Mouse (Mus musculus) cerebellum, postnatal 10 days (tissue): ENCODE measurements around the gene Fga.

Source experiments
- DNase-seq, 2 experiments: peaks; one replicate each; pipeline ENCODE4 v3.0.0; 2021; ENCODE audit warnings: mixed read lengths in 2 of 2

The Fga gene

DNA sequence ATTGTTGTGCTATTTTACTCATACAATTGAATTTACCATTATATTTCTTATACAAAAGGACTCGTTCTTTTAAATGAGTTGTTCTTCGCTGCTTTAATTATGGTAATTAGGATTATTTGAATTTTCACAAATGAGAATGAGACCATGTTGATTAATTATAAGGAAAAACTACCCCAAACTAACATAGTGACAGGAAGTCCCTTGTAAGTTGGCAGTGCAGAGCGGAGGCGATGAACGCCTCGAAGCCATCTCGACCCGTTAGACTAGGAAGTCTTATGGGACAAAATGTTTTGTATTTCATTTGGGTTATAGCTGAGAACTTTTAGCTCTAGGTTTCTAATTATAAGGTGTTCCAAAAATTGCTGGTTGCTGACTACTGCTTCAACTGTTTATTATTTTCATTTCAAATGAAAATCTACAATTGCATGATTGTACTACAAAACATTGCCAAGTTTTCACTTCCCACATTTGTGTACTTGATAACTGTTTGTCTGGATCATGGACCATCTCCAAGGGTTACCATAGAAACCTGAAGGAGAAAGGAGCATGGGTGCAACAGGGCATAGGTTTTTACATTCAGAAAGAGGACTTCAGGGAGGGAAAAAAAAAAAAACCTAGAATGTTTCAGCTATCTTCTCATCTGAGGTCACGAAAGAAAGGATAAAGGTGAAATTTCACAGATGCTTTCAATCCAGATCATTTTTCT is 1.8 kb downstream of the Fga start:
- DNase-seq: no peak

DNA sequence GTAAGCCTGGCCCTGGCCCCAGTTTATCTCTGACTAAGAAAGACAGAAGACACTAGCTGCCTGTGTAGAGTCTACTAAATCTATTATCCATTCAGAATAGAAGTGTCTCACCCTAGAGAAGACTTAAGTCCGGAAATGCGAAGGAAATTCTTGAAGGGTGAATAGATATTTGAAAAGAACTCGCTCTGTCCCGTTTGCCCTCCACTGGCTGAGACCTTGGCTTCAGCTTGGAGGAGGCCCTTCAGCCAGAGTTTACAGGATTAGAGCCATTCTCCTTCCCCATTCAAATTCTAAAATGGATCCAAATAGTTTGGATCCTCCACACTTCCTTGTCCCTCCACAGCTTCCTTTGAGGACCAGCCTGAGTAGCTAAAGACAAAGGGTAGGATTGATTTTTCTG is 4.5 kb downstream of the Fga start:
- DNase-seq: no peak

DNA sequence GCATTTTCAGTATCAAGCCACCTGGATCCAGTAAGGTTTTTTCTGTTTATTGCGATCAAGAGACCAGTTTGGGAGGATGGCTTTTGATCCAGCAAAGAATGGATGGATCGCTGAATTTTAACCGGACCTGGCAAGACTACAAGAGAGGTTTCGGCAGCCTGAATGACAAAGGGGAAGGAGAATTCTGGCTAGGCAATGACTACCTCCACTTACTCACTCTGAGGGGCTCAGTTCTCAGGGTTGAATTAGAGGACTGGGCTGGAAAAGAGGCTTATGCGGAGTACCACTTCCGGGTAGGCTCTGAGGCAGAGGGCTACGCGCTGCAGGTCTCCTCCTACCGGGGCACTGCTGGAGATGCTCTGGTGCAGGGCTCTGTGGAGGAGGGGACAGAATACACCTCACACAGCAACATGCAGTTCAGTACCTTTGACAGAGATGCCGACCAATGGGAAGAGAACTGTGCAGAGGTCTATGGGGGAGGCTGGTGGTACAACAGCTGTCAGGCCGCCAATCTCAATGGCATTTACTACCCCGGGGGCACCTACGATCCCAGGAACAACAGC is 7.0 kb downstream of the Fga start:
- peak; percentile 5 to 10 for DNase-seq

DNA sequence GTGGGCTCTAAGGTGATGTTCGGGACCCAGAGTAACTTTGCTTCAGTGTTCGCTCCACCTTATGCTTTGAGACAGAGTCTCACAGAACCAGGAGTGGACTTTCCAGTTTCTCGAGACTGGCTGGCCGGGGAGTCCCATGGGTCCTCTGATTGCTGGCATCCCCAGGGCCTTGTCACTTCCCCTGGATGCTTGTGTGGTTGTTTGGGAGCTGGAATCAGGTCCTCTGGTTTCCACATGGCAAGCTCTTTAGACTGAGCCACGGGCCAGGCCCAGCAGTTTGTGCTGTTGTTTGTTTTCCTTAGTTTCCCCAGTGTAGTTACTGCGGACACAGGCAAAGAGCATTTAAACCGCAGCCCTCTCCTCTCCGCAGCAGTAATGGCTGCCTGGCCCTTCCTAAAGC is 7.9 kb downstream of the Fga start:
- DNase-seq: no peak

DNA sequence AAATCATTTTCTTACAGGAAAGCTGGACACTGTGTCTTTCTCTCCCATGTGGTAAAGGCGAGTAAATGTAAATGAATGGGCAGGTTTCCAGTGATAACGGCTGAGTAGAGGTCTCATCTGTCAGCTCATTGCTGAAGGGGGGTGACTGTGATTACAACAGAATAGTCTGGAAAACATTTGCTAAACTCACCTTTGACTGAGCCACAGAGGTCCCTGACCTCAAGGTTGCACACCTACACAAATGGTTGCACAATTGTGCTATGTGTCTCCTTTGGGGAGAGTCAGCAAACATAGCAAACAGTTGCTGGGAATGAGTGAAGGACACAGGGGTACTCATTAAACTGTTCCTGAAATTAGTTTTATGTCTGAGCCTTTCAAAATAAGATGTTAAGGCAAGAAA is 13.0 kb downstream of the Fga start:
- no peak for DNase-seq

DNA sequence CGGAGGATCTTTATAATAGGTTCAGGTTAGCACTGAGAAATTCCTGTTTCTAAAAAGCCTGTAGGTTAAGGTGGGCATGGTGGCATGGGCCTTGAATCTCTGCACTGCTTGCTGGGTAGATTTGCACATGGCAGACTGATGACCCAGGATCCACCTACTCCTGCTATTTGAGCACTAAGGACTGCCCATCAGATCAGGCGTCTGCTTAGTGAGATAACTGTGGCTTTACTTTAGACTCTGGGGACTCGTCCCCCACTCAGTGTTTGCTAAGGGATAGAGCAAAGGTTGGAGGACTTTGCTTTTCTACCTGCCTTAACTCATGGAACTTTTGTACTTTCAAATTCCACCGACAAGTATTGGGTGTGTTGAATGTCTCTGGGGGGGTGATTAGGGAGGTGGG is 13.8 kb downstream of the Fga start:
- DNase-seq: no peak

DNA sequence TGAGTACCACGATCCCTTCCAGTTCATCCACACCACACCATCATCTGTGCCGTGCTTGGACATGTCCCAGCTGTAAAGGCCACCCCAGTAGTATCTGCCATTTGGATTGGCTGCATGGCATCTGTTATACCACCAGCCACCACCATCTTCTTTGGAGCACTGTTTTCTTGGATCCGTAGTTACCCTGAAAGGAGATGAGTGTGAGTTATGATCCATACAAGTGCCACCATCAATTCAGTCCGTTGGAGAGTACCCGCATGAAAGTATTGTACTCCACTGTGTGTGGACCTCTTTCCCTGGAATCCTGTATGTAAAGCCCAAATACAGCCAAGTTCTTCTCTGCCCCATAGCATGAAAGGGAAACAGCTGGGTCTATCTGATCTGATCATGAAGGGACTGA is 16.6 kb downstream of the Fga start:
- no peak for DNase-seq

DNA sequence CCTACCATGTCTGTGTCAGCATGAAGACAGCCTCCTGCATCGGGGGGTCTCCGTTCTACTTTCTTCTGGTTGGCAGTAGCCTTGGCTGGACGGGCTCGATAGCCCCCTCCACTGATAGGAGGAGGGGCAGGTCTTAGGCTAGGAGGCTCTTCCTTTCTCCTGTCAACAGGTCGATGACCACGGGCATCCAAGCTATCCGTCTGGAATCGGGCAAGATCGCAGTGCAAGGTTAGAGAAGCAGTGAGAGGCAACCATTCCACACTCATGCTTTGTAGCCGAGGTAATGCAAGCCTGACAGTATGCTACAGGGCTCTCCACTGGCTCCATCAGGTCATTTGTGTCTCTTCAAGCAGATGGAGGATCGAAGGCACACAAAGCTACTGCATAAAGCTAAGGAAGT is 20.8 kb downstream of the Fga start:
- no peak for DNase-seq

DNA sequence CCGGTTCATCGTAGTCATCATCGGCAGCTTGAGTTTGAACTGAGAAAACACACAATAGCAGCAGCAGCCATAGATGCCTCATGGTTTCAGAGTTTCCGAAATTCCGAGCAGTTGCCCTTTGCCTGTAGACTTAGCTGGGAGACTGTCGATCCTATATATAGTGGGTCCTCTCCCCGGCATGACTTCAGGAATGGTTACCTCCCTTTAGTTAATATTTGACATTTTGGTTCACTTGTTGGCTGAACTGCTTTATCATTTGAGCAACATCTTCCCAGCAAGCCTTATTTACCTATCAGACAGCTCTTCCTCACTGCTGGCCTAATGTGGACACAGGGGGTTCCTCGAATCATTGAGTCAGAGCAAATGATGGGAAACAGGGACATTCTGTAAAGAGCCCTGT is 23.8 kb downstream of the Fga start, which contains the start of gene Fgb:
Fgb (minus strand) TSS at position 184 of the 400 bp plus-strand sequence.
- no peak for DNase-seq

DNA sequence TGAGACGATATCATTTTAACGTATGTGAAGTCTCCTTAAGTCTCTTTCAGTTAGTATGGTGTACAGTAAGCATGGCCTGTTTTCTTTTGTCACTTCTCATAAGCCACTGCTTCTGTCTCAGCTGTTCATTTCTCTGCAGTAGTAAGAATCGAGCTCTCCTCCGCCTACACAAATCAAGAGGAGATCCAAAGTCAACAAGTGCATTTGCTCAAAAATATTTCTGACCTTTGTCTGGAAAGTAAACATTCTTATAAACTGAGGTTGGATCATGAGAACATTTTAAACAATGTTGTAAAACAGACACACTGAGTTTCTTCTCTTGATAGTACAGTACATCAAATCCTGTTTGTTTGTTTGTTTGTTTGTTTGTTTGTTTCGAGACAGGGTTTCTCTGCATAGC is 24.8 kb downstream of the Fga start:
- no peak for DNase-seq

DNA sequence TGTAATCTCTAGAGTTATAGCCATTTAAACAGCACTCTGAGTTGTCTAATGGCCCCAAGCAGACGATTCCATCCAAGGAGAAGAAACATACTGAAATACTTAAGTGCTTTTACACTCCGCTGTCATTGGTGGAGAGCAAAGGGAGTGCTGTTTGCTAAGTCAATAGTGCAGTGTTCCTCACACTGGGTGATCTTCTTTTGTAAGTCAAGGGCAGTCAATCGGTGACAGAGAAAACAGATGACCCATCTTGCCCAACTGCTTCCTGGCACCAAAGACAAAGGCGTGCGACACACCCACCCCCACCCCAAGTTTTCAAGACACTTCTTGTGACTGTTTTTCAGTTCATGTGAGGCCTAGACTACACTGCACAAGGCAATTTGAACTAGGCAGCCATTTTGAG is 26.2 kb downstream of the Fga start:
- no peak for DNase-seq

DNA sequence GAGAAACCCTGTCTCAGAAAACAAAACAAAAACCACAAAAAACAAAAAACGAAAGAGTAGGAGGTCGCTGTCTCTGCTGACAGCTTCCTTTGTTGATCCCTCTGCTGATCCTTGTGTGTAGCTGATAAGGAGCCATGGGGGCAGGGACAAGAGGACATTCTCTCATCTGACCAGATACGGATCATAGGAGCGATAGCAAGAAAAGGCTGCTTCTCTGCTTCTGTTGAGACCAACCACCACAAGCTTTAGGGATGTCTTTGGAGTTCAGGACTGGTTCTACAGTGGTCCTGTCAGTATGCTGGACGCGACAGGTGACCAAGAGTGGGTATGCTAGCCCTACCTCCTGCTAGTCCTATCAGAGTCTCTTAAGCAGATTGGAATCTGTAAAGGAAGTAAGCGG is 27.2 kb downstream of the Fga start:
- peak in 1 of 2 experiments; percentile 6 for DNase-seq

DNA sequence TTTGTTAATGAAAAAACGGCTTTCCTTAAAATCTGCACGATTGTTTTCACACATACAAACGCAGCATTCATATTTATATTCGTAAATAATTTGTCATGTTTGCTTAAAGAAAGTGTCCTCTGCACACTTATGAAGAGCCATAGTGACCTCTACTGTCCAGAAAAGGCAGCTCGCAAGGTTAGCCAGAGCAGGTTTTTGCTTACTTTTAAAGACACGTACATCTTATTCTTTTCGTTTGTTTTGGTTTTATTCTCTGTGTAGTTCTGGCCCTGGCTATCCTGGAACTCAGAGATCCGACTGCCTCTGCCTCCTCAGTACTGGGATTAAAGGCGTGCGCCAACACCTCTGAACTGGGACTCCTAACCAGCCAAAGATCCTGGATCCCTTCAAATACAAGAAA is 27.9 kb downstream of the Fga start:
- DNase-seq: peak; percentile 53 to 59

DNA sequence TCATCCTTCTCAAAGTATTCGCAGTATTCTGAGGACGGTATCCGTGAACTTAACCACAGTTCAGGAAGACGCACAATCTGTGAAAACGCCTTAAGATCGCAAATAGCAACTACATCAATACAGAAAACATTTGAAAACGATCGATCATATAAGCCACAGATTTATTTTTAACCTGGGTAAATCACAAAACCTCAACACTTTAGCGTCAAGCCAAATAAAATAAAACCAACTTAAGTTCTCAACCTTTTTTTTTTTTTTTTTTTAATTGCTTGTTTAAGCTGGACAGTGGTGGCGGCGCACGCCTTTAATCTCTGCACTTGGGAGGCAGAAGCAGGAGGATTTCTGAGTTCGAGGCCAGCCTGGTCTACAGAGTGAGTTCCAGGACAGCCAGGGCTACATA is 28.9 kb downstream of the Fga start:
- no peak for DNase-seq

DNA sequence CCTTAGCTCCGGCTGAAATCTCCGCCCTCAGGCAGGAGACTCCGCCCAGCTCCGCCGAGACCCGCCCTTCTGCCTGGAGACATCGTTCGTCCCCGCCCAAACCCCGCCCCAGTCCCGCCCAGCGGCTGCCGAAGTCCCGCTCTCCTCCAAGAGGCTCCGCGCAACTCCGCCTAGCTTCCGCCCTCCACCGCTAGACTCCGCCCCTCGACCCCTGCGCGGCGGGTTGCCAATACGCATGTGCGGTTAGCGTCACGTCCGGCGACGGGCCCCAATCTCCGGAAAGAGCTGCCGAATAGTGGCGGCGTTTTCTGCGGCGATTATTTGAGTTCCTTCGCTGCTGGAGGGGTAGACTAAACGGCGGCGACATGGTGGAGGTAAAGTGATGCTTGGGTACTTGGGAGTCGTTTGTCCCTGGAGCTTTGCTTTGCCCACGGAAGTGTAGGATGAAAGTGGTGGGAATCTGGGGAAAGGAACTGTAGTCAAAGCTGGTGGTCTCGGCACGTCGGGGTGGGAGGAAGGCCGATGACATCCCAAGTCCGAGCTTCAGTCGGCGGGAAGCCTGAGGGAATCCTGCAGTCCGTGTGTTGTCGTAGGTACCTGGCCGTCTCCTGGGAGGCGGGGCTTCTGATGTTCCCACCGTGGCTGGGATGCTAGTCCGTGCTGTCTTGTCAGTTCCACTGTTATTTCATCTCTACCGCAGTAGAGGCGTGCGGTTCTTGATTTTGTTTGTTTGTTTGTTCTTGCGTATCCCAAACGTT is 29.6 kb downstream of the Fga start, which contains the start of gene Plrg1:
Plrg1 (plus strand) TSS at position 242 of the 758 bp plus-strand sequence.
- peak; percentile 100 for DNase-seq

DNA sequence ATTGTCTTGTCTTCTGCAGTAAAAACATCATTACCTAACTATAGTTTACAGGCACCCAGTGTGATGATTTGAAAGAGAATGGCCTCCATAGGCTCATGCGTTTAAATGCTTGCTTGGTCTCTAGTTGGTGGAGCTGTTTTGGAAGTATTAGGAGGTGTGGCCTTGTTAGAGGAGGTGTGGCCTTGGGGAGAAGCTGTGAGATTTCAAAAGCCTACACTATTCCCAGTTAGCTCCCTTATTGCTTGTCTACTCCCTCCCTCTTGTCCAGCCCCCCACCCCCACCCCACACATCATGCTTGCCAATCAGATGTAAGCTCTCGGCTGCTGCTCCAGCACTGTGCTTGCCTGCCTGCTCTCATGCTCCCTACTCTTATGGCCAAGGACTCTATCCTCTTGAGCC is 31.2 kb downstream of the Fga start:
- DNase-seq: no peak

DNA sequence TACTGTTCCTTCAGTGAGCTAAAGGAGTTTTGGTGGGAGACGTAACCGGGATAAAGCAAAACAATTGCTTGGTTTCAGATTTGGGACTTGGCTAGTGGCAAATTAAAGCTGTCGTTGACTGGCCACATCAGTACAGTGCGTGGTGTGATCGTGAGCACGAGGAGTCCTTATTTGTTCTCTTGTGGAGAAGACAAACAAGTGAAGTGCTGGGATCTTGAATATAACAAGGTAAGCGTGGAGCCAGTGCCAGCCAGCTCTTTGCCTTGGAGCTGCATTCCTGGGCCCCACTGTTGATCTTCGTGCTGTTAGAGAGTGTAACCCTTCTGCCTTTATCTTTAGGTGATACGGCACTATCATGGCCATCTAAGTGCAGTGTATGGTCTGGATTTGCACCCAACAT is 42.0 kb downstream of the Fga start:
- no peak for DNase-seq

DNA sequence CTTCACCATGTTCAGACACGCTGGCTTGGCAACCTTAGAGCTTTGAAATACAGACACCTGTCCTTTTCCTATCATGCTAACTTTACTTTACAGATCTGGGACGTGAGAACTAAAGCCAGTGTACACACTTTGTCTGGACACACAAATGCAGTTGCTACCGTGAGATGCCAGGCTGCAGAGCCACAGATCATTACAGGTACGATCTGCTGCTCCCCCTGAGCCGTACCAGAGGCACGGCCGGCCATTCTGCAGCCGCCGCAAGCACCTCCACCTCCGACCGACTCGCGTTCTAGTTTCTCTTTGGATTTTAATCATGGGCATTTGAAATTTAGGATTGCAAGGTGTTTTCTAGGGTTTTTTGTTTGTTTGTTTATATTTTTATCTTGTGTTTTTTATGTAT is 43.0 kb downstream of the Fga start:
- DNase-seq: no peak

DNA sequence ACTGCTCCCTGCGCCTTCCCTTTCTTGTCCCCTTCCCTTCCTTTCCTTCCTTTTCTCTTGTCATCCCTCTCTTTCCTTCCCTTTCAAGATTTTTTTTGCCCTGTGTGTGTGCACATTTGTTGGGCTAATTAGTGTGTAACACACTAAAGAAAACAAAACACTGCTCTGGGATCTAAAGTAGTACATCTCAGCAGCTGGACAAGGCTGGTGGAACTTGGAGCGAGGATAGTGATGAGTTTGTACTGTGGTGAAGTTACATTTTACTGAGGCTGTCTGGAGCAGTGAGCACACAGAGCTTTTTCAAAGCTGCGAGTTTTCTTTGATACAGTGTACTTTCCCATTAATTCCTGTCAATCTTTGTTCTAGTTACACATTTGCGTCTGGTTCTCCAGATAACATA is 44.4 kb downstream of the Fga start:
- no peak for DNase-seq

DNA sequence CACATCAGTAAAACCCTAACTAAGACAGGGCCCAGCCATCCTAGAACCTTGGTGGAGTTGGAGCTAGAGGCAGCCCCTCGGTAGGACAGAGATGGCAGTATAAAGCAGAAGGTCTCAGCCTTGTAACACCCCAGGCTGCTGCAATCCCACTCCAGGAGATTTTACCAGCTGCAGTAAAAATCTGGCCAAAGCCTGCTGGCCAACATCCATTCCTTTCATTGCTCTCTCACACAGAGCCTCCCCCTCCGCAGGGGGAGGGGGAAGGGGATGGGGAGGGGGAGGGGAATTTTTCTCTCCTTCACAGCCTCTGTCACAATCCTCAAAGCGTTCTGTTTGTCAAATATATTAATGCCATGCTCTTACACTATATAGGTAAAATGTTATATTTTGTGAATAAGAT is 50.7 kb downstream of the Fga start:
- DNase-seq: peak; percentile 63 to 72

DNA sequence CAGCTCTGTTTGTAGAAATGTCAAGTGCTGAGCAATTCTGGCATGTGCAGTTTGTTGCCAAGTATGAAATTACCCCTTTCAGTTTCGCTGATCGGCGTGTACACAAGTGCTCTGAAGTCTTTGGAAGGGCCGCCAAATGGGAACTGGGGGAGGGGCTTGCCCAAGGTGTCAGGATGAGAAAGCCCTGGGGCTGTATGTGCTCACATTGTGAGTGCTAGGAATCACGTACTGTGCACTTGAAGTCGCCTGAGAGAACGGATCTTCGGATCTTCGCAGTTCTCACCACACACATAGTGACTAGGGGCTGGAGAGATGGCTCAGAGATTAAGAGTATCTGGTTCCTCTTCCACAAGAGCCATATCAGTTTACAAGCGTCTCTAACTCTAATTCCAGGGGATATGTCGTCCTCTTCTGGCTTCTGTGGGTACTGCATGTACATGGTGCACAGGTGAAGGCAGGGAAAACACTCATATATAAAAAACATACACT is 54.7 kb downstream of the Fga start:
- DNase-seq: peak; percentile 82 to 84
